Mouse (Mus musculus) limb, embryonic 14.5 days (tissue): ENCODE results near the gene Gm773. TPM values are rescaled to one million over a fixed set of nuclear protein-coding genes. Genes with fewer than 3 reads are reported as not detected.
"Not testable (repeated sequence)": the region's sequence is repeated elsewhere in the genome, so short reads cannot be mapped to it uniquely, and the experiment has no call there.

Source experiments
- ATAC-seq: fragments of 200-750 bp; cut with Nextera tagmentation; 2 replicates; pipeline ENCODE4 v1.8.0; 2017; ENCODE audit warnings: low read depth, moderate number of reproducible peaks, moderate TSS enrichment; ENCODE audit not compliant: low FRiP score
- DNase-seq: peaks from one replicate; pipeline ENCODE4 v3.0.0-alpha.2; 2015; ENCODE audit warnings: low spot score
- H3K27ac ChIP-seq: fragments of 300-500 bp; sonication (generic); replicated peaks from 2 replicates; pipeline ENCODE4 v1.5.1; 2014; ENCODE audit warnings: low read depth, mild to moderate bottlenecking, low read length, moderate library complexity, mixed read lengths
- H3K27me3 ChIP-seq: fragments of 300-500 bp; sonication (generic); 2 replicates; pipeline ENCODE4 v1.6.1; 2014; ENCODE audit warnings: low read length, mixed read lengths; ENCODE audit not compliant: control insufficient read depth, insufficient read depth
- H3K36me3 ChIP-seq: fragments of 300-500 bp; sonication (generic); 2 replicates; pipeline ENCODE4 v1.6.1; 2014; ENCODE audit warnings: mild to moderate bottlenecking, low read length, moderate library complexity, mixed read lengths; ENCODE audit not compliant: control insufficient read depth, insufficient read depth
- H3K4me1 ChIP-seq: fragments of 300-500 bp; sonication (generic); 2 replicates; pipeline ENCODE4 v1.6.1; 2014; ENCODE audit warnings: antibody characterized with exemption, low read length, mixed read lengths; ENCODE audit not compliant: control insufficient read depth, insufficient read depth
- H3K4me2 ChIP-seq: fragments of 300-500 bp; sonication (generic); replicated peaks from 2 replicates; pipeline ENCODE4 v1.6.1; 2014; ENCODE audit warnings: low read depth, mild to moderate bottlenecking, low read length, moderate library complexity; ENCODE audit not compliant: severe bottlenecking
- H3K4me3 ChIP-seq: fragments of 300-500 bp; sonication (generic); replicated peaks from 2 replicates; pipeline ENCODE4 v1.5.1; 2014; ENCODE audit warnings: low read length
- H3K9ac ChIP-seq: fragments of 300-500 bp; sonication (generic); 2 replicates; pipeline ENCODE4 v1.6.1; 2014; ENCODE audit warnings: mild to moderate bottlenecking, low read depth, low read length, moderate library complexity; ENCODE audit not compliant: severe bottlenecking
- H3K9me3 ChIP-seq: fragments of 300-500 bp; sonication (generic); 2 replicates; pipeline ENCODE4 v1.6.1; 2016; ENCODE audit warnings: low read length; ENCODE audit not compliant: control insufficient read depth
- POLR2A ChIP-seq: fragments of 200-500 bp; IDR thresholded peaks from 2 replicates; pipeline ENCODE4 v1.8.0; 2012; ENCODE audit warnings: inconsistent platforms, mild to moderate bottlenecking, moderate library complexity, borderline replicate concordance; ENCODE audit not compliant: insufficient read depth, insufficient read length; ENCODE audit errors: extremely low read depth
- WGBS: fragments of 180-500 bp; shearing (Covaris S2); extraction: QIAGEN DNeasy Blood & Tissue Kit; methylation state at CpG from one replicate; pipeline ENCODE4 v1.1.7; 2014; 5-methylcytosine and 5-hydroxymethylcytosine counted together
- polyA plus RNA-seq, 2 experiments: library from polyadenylated mRNA; depleted of rRNA in 1 of 2; stranded (reverse) in 1 of 2; unstranded in 1 of 2; fragments of >200 nt; fragmentation: Nextera tagmentation in 1 of 2; extraction: Ambion mirVana in 1 of 2; gene quantifications; 2 replicates each; pipeline versions ENCODE4 v1.2.1 to v1.2.3; 2012 to 2014

Gene Gm773
- polyA plus RNA-seq (2012; rRNA removed) (not detected in 2 replicates), polyA plus RNA-seq (2014; fragmentation: Nextera tagmentation; extraction: Ambion mirVana) (not detected in 2 replicates)

- Histone ChIP-seq H3K27ac (no peak within 1 kb of the TSS), H3K9ac (no peak within 1 kb of the TSS), H3K4me3 (no peak within 1 kb of the TSS), H3K36me3 (no peaks in the 10 kb centered on the region), H3K4me1 (no peaks in the 10 kb centered on the region), H3K4me2 (no peak within 1 kb of the TSS), H3K27me3 (no peaks in the 10 kb centered on the region), H3K9me3 (no peaks in the 10 kb centered on the region)
- ATAC-seq = no peak
- WGBS = 84% methylated on average over 8 of the region's 8 CpGs
- no peak for DNase-seq
- TF ChIP-seq POLR2A = no peak
Observed at GRCm38 (mm10) chrX:56212771-56213170, at the start of gene Gm773. Gene Gm773, minus strand, starts transcription at chrX:56212881.

GRCm38 (mm10) chrX:56186449-56186848 is 26.2 kb downstream of the Gm773 start:
- H3K9me3 ChIP-seq, H3K27me3 ChIP-seq, H3K4me1 ChIP-seq, H3K27ac ChIP-seq, H3K9ac ChIP-seq, ATAC-seq, H3K4me3 ChIP-seq, H3K4me2 ChIP-seq, DNase-seq, H3K36me3 ChIP-seq: not testable (repeated sequence)
- no CpG with 5 or more reads among the region's 1 CpGs for WGBS

GRCm38 (mm10) chrX:56151396-56151795 is 61.3 kb downstream of the Gm773 start:
- no peak for TF ChIP-seq POLR2A
- DNase-seq = no peak
- H3K4me2 ChIP-seq = no peak overlapping the region
- no peak overlapping the region for H3K9ac ChIP-seq
- no peaks in the 10 kb centered on the region for H3K27me3 ChIP-seq
- ATAC-seq = no peak
- H3K4me1 ChIP-seq = no peaks in the 10 kb centered on the region
- H3K4me3 ChIP-seq = no peak overlapping the region
- H3K36me3 ChIP-seq = no peaks in the 10 kb centered on the region
- H3K27ac ChIP-seq = no peak overlapping the region
- H3K9me3 ChIP-seq = no peaks in the 10 kb centered on the region
- 88% methylated on average over 2 of the region's 2 CpGs for WGBS

Other genes with a start within 250 kb of the Gm773 start
- 0.27 and 0.59 TPM in 2 replicates for gene 3830403N18Rik, start 76.3 kb downstream of the Gm773 start, polyA plus RNA-seq (2012; rRNA removed)
- 1.1 and 2.0 TPM in 2 replicates for gene 3830403N18Rik, start 76.3 kb downstream of the Gm773 start, polyA plus RNA-seq (2014; fragmentation: Nextera tagmentation; extraction: Ambion mirVana)
- gene Zfp449, start 133.5 kb upstream of the Gm773 start, polyA plus RNA-seq (2012; rRNA removed) = 6.1 and 6.2 TPM in 2 replicates
- 9.9 and 10.4 TPM in 2 replicates for gene Zfp449, start 133.5 kb upstream of the Gm773 start, polyA plus RNA-seq (2014; fragmentation: Nextera tagmentation; extraction: Ambion mirVana)
- 4.0 and 4.5 TPM in 2 replicates for gene Smim10l2a, start 161.7 kb upstream of the Gm773 start, polyA plus RNA-seq (2012; rRNA removed)
- 3.8 and 5.7 TPM in 2 replicates for gene Smim10l2a, start 161.7 kb upstream of the Gm773 start, polyA plus RNA-seq (2014; fragmentation: Nextera tagmentation; extraction: Ambion mirVana)
- not detected in 2 replicates for gene Gm2174, start 235.1 kb upstream of the Gm773 start, polyA plus RNA-seq (2012; rRNA removed)
- 2.5 and 3.3 TPM in 2 replicates for gene Gm2174, start 235.1 kb upstream of the Gm773 start, polyA plus RNA-seq (2014; fragmentation: Nextera tagmentation; extraction: Ambion mirVana)
- 88.7 and 104 TPM in 2 replicates for gene Ints6l, start 242.0 kb upstream of the Gm773 start, polyA plus RNA-seq (2012; rRNA removed)
- gene Ints6l, start 242.0 kb upstream of the Gm773 start, polyA plus RNA-seq (2014; fragmentation: Nextera tagmentation; extraction: Ambion mirVana) = 27.9 and 32.5 TPM in 2 replicates